Mouse (Mus musculus) midbrain, embryonic 13.5 days (tissue): ENCODE results near the gene Sp140. TPM values are rescaled to one million over a fixed set of nuclear protein-coding genes. Genes with fewer than 3 reads are reported as not detected.
"Not testable (repeated sequence)": the region's sequence is repeated elsewhere in the genome, so short reads cannot be mapped to it uniquely, and the experiment has no call there.

Experiments
- ATAC-seq: fragments of 200-750 bp; cut with Nextera tagmentation; 2 replicates; pipeline ENCODE4 v1.8.0; 2017; ENCODE audit warnings: mild to moderate bottlenecking, moderate TSS enrichment, moderate library complexity
- H3K27ac ChIP-seq: fragments of 300-500 bp; sonication (generic); 2 replicates; pipeline ENCODE4 v1.5.1; 2015; ENCODE audit warnings: inconsistent platforms, mild to moderate bottlenecking, moderate library complexity
- H3K27me3 ChIP-seq: fragments of 300-500 bp; sonication (generic); 2 replicates; pipeline ENCODE4 v1.6.1; 2015; ENCODE audit warnings: mild to moderate bottlenecking, inconsistent platforms
- H3K36me3 ChIP-seq: fragments of 300-500 bp; sonication (generic); 2 replicates; pipeline ENCODE4 v1.6.1; 2015; ENCODE audit warnings: mild to moderate bottlenecking, inconsistent platforms
- H3K4me1 ChIP-seq: fragments of 300-500 bp; sonication (generic); replicated peaks from 2 replicates; pipeline ENCODE4 v1.6.1; 2015; ENCODE audit warnings: inconsistent platforms
- H3K4me2 ChIP-seq: fragments of 300-500 bp; sonication (generic); replicated peaks from 2 replicates; pipeline ENCODE4 v1.6.1; 2015; ENCODE audit warnings: moderate library complexity, mild to moderate bottlenecking, inconsistent platforms
- H3K4me3 ChIP-seq: fragments of 300-500 bp; sonication (generic); replicated peaks from 2 replicates; pipeline ENCODE4 v1.5.1; 2015; ENCODE audit warnings: mild to moderate bottlenecking, inconsistent platforms
- H3K9ac ChIP-seq: fragments of 300-500 bp; sonication (generic); replicated peaks from 2 replicates; pipeline ENCODE4 v1.6.1; 2015; ENCODE audit warnings: mild to moderate bottlenecking, inconsistent platforms
- H3K9me3 ChIP-seq: fragments of 300-500 bp; sonication (generic); 2 replicates; pipeline ENCODE4 v1.6.1; 2016; ENCODE audit warnings: mild to moderate bottlenecking, inconsistent platforms
- WGBS: fragments of 180-500 bp; shearing (Covaris S2); methylation state at CpG from one replicate; pipeline ENCODE4 v1.1.7; 2015; 5-methylcytosine and 5-hydroxymethylcytosine counted together
- polyA plus RNA-seq: library from polyadenylated mRNA; unstranded; fragments of >200 nt; fragmentation: Nextera tagmentation; extraction: Ambion mirVana; gene quantifications from 2 replicates; pipeline ENCODE4 v1.2.1, GENCODE M21; 2015

Gene Sp140
- polyA plus RNA-seq, 1 experiment from 2014 or later: 0.46 TPM

GRCm38 (mm10) chr1:85657211-85657610, 57.0 kb downstream of the Sp140 start:
- ATAC-seq, H3K4me1 ChIP-seq, H3K4me3 ChIP-seq, H3K9ac ChIP-seq, H3K36me3 ChIP-seq, H3K27ac ChIP-seq, H3K27me3 ChIP-seq, H3K9me3 ChIP-seq, H3K4me2 ChIP-seq: not testable (repeated sequence)
- 95% methylated on average over 2 of the region's 2 CpGs for WGBS

GRCm38 (mm10) chr1:85664266-85664665, 64.1 kb downstream of the Sp140 start:
- Histone ChIP-seq H3K9me3 (no peaks in the 10 kb centered on the region), H3K4me2 (no peak overlapping the region), H3K9ac (no peak overlapping the region), H3K36me3 (no peaks in the 10 kb centered on the region), H3K27ac (no peak overlapping the region), H3K27me3 (no peaks in the 10 kb centered on the region), H3K4me3 (no peak overlapping the region), H3K4me1 (no peaks in the 10 kb centered on the region)
- ATAC-seq: no peak

GRCm38 (mm10) chr1:85680226-85680625, 80.0 kb downstream of the Sp140 start:
- no peak overlapping the region for H3K27ac ChIP-seq
- H3K9ac ChIP-seq: no peak overlapping the region
- ATAC-seq: no peak
- H3K36me3 ChIP-seq: no peaks in the 10 kb centered on the region
- H3K4me3 ChIP-seq: no peak overlapping the region
- H3K27me3 ChIP-seq: no peaks in the 10 kb centered on the region
- H3K4me1 ChIP-seq: no peaks in the 10 kb centered on the region
- H3K4me2 ChIP-seq: no peak overlapping the region
- no peaks in the 10 kb centered on the region for H3K9me3 ChIP-seq
- WGBS: 63% methylated on average over 4 of the region's 4 CpGs

DNA sequence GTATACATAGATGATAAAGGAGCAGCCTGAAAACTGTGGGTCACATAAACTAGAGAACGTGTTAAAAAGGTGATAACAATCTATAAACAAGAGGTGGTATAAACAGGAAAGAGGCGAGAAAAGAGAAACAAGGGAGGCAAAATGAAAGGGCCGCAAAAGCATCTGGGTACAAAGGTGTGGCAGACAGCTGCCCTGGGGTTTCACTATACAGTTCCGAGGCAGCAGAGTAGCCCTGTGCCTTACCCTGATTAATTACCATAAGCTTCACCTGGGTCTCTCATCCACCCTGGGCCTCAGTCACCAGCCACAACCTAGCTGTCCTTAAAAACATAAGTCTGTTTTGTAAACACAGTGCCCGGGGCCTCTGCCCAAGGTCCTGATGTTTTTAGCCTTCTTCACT, 86.5 kb downstream of the Sp140 start:
- Histone ChIP-seq H3K36me3 (no peaks in the 10 kb centered on the region), H3K4me1 (no peaks in the 10 kb centered on the region), H3K4me2 (no peak overlapping the region), H3K4me3 (no peak overlapping the region), H3K27ac (no peak overlapping the region), H3K9ac (no peak overlapping the region), H3K9me3 (no peaks in the 10 kb centered on the region), H3K27me3 (no peaks in the 10 kb centered on the region)
- no peak for ATAC-seq
- 80% methylated on average over 5 of the region's 5 CpGs for WGBS

DNA sequence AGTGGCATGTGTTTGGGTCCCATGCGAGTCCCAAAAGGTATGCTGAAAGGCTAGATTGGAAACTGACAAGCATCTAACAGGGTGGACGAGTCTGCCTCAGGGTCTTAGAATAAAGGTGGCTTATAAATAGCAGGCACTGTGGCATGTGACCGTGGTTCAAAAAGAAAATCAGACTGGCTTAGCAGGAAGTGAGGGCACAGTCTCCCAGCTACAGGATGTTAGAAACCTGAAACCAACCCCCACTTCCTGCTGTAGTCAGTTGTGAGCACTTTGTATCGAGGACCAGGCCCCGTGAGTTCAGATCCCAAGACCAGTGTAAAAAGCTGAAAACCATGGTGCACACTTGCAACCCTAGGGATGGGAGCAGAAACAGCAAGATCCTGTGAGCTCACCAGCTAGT, 87.2 kb downstream of the Sp140 start:
- no peak overlapping the region for H3K27ac ChIP-seq
- H3K27me3 ChIP-seq: no peaks in the 10 kb centered on the region
- no peak overlapping the region for H3K4me2 ChIP-seq
- no peaks in the 10 kb centered on the region for H3K36me3 ChIP-seq
- H3K4me3 ChIP-seq: no peak overlapping the region
- no peaks in the 10 kb centered on the region for H3K9me3 ChIP-seq
- ATAC-seq: no peak
- no peaks in the 10 kb centered on the region for H3K4me1 ChIP-seq
- H3K9ac ChIP-seq: no peak overlapping the region
- WGBS: 75% methylated on average over 5 of the region's 5 CpGs

DNA sequence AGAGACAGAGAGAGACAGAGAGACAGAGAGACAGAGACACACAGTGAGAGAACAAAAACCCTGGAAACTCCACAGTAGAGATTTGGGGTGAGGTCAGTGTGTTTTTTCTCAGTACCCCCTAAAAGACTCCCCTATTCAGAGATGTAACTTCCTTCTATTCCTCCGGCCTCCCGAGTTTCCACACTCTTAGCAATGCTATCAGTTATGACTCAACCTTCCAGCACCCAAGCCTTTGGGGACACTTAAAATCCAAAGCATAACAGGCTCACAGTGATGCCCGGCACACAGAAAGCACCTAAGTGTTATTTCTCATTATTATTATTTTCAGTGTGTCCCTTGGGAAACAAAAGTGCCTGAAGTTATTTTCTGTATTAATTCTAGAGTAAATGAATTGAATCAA, 90.4 kb downstream of the Sp140 start:
- H3K36me3 ChIP-seq: no peaks in the 10 kb centered on the region
- H3K27ac ChIP-seq: no peak overlapping the region
- no peak overlapping the region for H3K4me2 ChIP-seq
- no peaks in the 10 kb centered on the region for H3K4me1 ChIP-seq
- 89% methylated on average over 3 of the region's 3 CpGs for WGBS
- H3K27me3 ChIP-seq: no peaks in the 10 kb centered on the region
- H3K9me3 ChIP-seq: no peaks in the 10 kb centered on the region
- H3K9ac ChIP-seq: no peak overlapping the region
- no peak overlapping the region for H3K4me3 ChIP-seq
- ATAC-seq: no peak

- Histone ChIP-seq H3K9ac (no peak overlapping the region), H3K36me3 (no peaks in the 10 kb centered on the region), H3K9me3 (no peaks in the 10 kb centered on the region), H3K27me3 (no peaks in the 10 kb centered on the region), H3K27ac (no peak overlapping the region), H3K4me3 (no peak overlapping the region), H3K4me1 (no peaks in the 10 kb centered on the region), H3K4me2 (no peak overlapping the region)
- 71% methylated on average over 1 of the region's 1 CpGs for WGBS
- no peak for ATAC-seq
These were observed 92.1 kb downstream of the Sp140 start for GRCm38 (mm10) chr1:85692281-85692680.

- Histone ChIP-seq H3K4me3 (no peak overlapping the region), H3K9ac (no peak overlapping the region), H3K9me3 (no peaks in the 10 kb centered on the region), H3K4me1 (no peaks in the 10 kb centered on the region), H3K27me3 (no peaks in the 10 kb centered on the region), H3K27ac (no peak overlapping the region), H3K4me2 (no peak overlapping the region), H3K36me3 (no peaks in the 10 kb centered on the region)
- 75% methylated on average over 3 of the region's 3 CpGs for WGBS
- no peak for ATAC-seq
These were observed 93.1 kb downstream of the Sp140 start for GRCm38 (mm10) chr1:85693280-85693679.

Other genes starting within 250 kb of the Sp140 start
- not detected in 2 replicates for gene G530012D18Rik, start 24.7 kb upstream of the Sp140 start, polyA plus RNA-seq
- gene Sp110, start 1.6 kb upstream of the Sp140 start, polyA plus RNA-seq: 0.38 and 0.68 TPM in 2 replicates
- gene Sp100, start 49.6 kb downstream of the Sp140 start, polyA plus RNA-seq: 0.30 and 0.59 TPM in 2 replicates
- gene A630001G21Rik, start 178.3 kb downstream of the Sp140 start, polyA plus RNA-seq: 0.59 and 0.90 TPM in 2 replicates
- gene Cab39, start 193.1 kb downstream of the Sp140 start, polyA plus RNA-seq: 52.1 and 54.9 TPM in 2 replicates